Mouse (Mus musculus) liver, embryonic 11.5 days (tissue): ENCODE data around the gene C1qtnf9. TPM values are rescaled to one million over a fixed set of nuclear protein-coding genes. Genes with fewer than 3 reads are reported as not detected.

Experiments used
- ATAC-seq: fragments of 200-750 bp; cut with Nextera tagmentation; replicated peaks from 2 replicates; pipeline ENCODE4 v1.8.0; 2017; ENCODE audit warnings: moderate number of reproducible peaks, mild to moderate bottlenecking, moderate TSS enrichment, moderate library complexity; ENCODE audit not compliant: low FRiP score
- DNase-seq: peaks from one replicate; pipeline ENCODE4 v3.0.0-alpha.2; 2017; ENCODE audit warnings: low spot score
- H3K27ac ChIP-seq: fragments of 300-500 bp; sonication (generic); 2 replicates; pipeline ENCODE4 v1.5.1; 2014; ENCODE audit warnings: mild to moderate bottlenecking, low read depth, low read length, control low read depth
- H3K27me3 ChIP-seq: fragments of 300-500 bp; sonication (generic); replicated peaks from 2 replicates; pipeline ENCODE4 v1.6.1; 2014; ENCODE audit warnings: low read length, mixed read lengths; ENCODE audit not compliant: control insufficient read depth, insufficient read depth
- H3K36me3 ChIP-seq: fragments of 300-500 bp; sonication (generic); 2 replicates; pipeline ENCODE4 v1.6.1; 2014; ENCODE audit warnings: mild to moderate bottlenecking, low read length, moderate library complexity, mixed read lengths; ENCODE audit not compliant: control insufficient read depth, insufficient read depth
- H3K4me1 ChIP-seq: fragments of 300-500 bp; sonication (generic); replicated peaks from 2 replicates; pipeline ENCODE4 v1.6.1; 2014; ENCODE audit warnings: low read length, mixed read lengths; ENCODE audit not compliant: control insufficient read depth, insufficient read depth
- H3K4me2 ChIP-seq: fragments of 300-500 bp; sonication (generic); 2 replicates; pipeline ENCODE4 v1.6.1; 2014; ENCODE audit warnings: mild to moderate bottlenecking, control low read depth, moderate library complexity
- H3K4me3 ChIP-seq: fragments of 300-500 bp; sonication (generic); 2 replicates; pipeline ENCODE4 v1.5.1; 2014; ENCODE audit warnings: low read depth, low read length, control low read depth
- H3K9ac ChIP-seq: fragments of 300-500 bp; sonication (generic); 2 replicates; pipeline ENCODE4 v1.6.1; 2014; ENCODE audit warnings: low read depth, low read length, control low read depth
- H3K9me3 ChIP-seq: fragments of 300-500 bp; sonication (generic); 2 replicates; pipeline ENCODE4 v1.6.1; 2016; ENCODE audit warnings: low read length, inconsistent platforms, mixed read lengths; ENCODE audit not compliant: control insufficient read depth
- WGBS: fragments of 180-500 bp; shearing (Covaris S2); extraction: QIAGEN DNeasy Blood & Tissue Kit; methylation state at CpG from one replicate; pipeline ENCODE4 v1.1.7; 2014; 5-methylcytosine and 5-hydroxymethylcytosine counted together
- polyA plus RNA-seq: library from polyadenylated mRNA; unstranded; fragments of >200 nt; fragmentation: Nextera tagmentation; extraction: Ambion mirVana; gene quantifications from 2 replicates; pipeline ENCODE4 v1.2.1, GENCODE M21; 2014

The C1qtnf9 gene
- polyA plus RNA-seq, 1 experiment from 2014 or later: 0.19 TPM

- DNase-seq (no peak), ATAC-seq (no peak)
- Histone ChIP-seq H3K4me2 (no peak overlapping the region), H3K4me1 (peaks cover 22% of the 10 kb centered on the region), H3K27ac (0 out of 2 replicates have a peak overlapping the region, but pooled peaks have one; percentile 33), H3K9ac (no peak overlapping the region), H3K9me3 (no peaks in the 10 kb centered on the region), H3K27me3 (no peaks in the 10 kb centered on the region), H3K36me3 (peaks cover 4% of the 10 kb centered on the region; the same call in 1 of the 2 replicates), H3K4me3 (no peak overlapping the region)
- 59% methylated on average over 6 of the region's 6 CpGs for WGBS
These were observed 26.4 kb upstream of the C1qtnf9 start for GRCm38 (mm10) chr14:60741490-60741981.

- 73% methylated on average over 9 of the region's 9 CpGs for WGBS
- Histone ChIP-seq H3K4me2 (no peak overlapping the region), H3K27me3 (no peaks in the 10 kb centered on the region), H3K9me3 (no peaks in the 10 kb centered on the region), H3K4me1 (peaks cover 10% of the 10 kb centered on the region), H3K36me3 (peaks cover 10% of the 10 kb centered on the region), H3K4me3 (no peak overlapping the region), H3K9ac (no peak overlapping the region), H3K27ac (no peak overlapping the region)
- no peak for DNase-seq
- ATAC-seq: no peak
These were observed 24.3 kb upstream of the C1qtnf9 start for GRCm38 (mm10) chr14:60743681-60744080.

- no peak overlapping the region for H3K4me2 ChIP-seq
- no peaks in the 10 kb centered on the region for H3K9me3 ChIP-seq
- H3K27ac ChIP-seq: no peak overlapping the region
- H3K9ac ChIP-seq: no peak overlapping the region
- WGBS: 57% methylated on average over 6 of the region's 6 CpGs
- no peak overlapping the region for H3K4me3 ChIP-seq
- H3K4me1 ChIP-seq: peaks cover 7% of the 10 kb centered on the region
- ATAC-seq: no peak
- DNase-seq: no peak
- no peaks in the 10 kb centered on the region for H3K27me3 ChIP-seq
- peaks cover 10% of the 10 kb centered on the region for H3K36me3 ChIP-seq
These were observed 22.7 kb upstream of the C1qtnf9 start for GRCm38 (mm10) chr14:60745201-60745600.

GRCm38 (mm10) chr14:60746141-60746540 lies 21.8 kb upstream of the C1qtnf9 start:
- no peaks in the 10 kb centered on the region for H3K27me3 ChIP-seq
- H3K4me3 ChIP-seq: no peak overlapping the region
- H3K9me3 ChIP-seq: no peaks in the 10 kb centered on the region
- ATAC-seq (no peak), DNase-seq (no peak)
- H3K36me3 ChIP-seq: peaks cover 10% of the 10 kb centered on the region
- H3K27ac ChIP-seq: no peak overlapping the region
- WGBS: 94% methylated on average over 10 of the region's 10 CpGs
- H3K4me1 ChIP-seq: peaks cover 7% of the 10 kb centered on the region
- H3K4me2 ChIP-seq: no peak overlapping the region
- H3K9ac ChIP-seq: no peak overlapping the region

GRCm38 (mm10) chr14:60747154-60747870 lies 20.6 kb upstream of the C1qtnf9 start:
- Histone ChIP-seq H3K4me3 (no peak overlapping the region), H3K27ac (no peak overlapping the region), H3K27me3 (no peaks in the 10 kb centered on the region), H3K9me3 (no peaks in the 10 kb centered on the region), H3K36me3 (peaks cover 10% of the 10 kb centered on the region), H3K4me1 (peaks cover 7% of the 10 kb centered on the region), H3K4me2 (no peak overlapping the region), H3K9ac (no peak overlapping the region)
- DNase-seq (no peak), ATAC-seq (no peak)
- 77% methylated on average over 21 of the region's 21 CpGs for WGBS

- Histone ChIP-seq H3K9ac (no peak overlapping the region), H3K27me3 (no peaks in the 10 kb centered on the region), H3K4me2 (no peak overlapping the region), H3K4me3 (no peak overlapping the region), H3K36me3 (peaks cover 10% of the 10 kb centered on the region), H3K27ac (no peak overlapping the region), H3K4me1 (peaks cover 6% of the 10 kb centered on the region), H3K9me3 (no peaks in the 10 kb centered on the region)
- DNase-seq: no peak
- ATAC-seq: no peak
- 83% methylated on average over 12 of the region's 12 CpGs for WGBS
These were observed 18.1 kb upstream of the C1qtnf9 start for GRCm38 (mm10) chr14:60749880-60750279.

GRCm38 (mm10) chr14:60751581-60751980 lies 16.4 kb upstream of the C1qtnf9 start:
- WGBS: 88% methylated on average over 16 of the region's 16 CpGs
- Histone ChIP-seq H3K36me3 (peaks cover 8% of the 10 kb centered on the region), H3K4me2 (no peak overlapping the region)

GRCm38 (mm10) chr14:60752892-60753800 lies 14.8 kb upstream of the C1qtnf9 start:
- no peaks in the 10 kb centered on the region for H3K4me1 ChIP-seq
- 90% methylated on average over 14 of the region's 14 CpGs for WGBS
- peaks cover 6% of the 10 kb centered on the region for H3K36me3 ChIP-seq
- H3K4me3 ChIP-seq: no peak overlapping the region
- no peak overlapping the region for H3K9ac ChIP-seq
- no peak overlapping the region for H3K27ac ChIP-seq
- ATAC-seq (no peak), DNase-seq (no peak)
- H3K27me3 ChIP-seq: no peaks in the 10 kb centered on the region
- no peak overlapping the region for H3K4me2 ChIP-seq
- H3K9me3 ChIP-seq: no peaks in the 10 kb centered on the region

More at GRCm38 (mm10) chr14:60751581-60751980, 16.4 kb upstream of the C1qtnf9 start:
- DNase-seq: no peak
- ATAC-seq: no peak
- Histone ChIP-seq H3K9me3 (no peaks in the 10 kb centered on the region), H3K27ac (no peak overlapping the region), H3K4me3 (no peak overlapping the region), H3K27me3 (no peaks in the 10 kb centered on the region), H3K4me1 (no peaks in the 10 kb centered on the region), H3K9ac (no peak overlapping the region)
